ENCODE assay signal across 19 mouse cellular contexts in genomic region chr7:137206770-137207285, GRCm38 (mm10).
DNase-seq lines count a peak whose midpoint lies in the region; ATAC-seq and TF ChIP-seq lines count a peak whose summit lies in the region.
"Had no signal": no experiment of that assay in that cellular context is flagged by ENCODE, and none has a peak within 500 bp of the region (broad histone marks: within the 10 kb centered on the region; RNA-seq: fewer than 3 reads in every experiment).

No protein-coding gene starts in this region.

- no peak overlapping the region for H3K27ac ChIP-seq in kidney, postnatal 0 days
- peak overlapping the region; percentile 81 for H3K27ac ChIP-seq in hindbrain, embryonic 13.5 days
- no peak overlapping the region; the same call in 1 of the 2 replicates for H3K27ac ChIP-seq in limb, embryonic 13.5 days
- no peak overlapping the region for H3K27ac ChIP-seq in left cerebral cortex, adult 2 months
- H3K27ac ChIP-seq: embryonic facial prominence, embryonic 13.5 days; macrophage; stomach, postnatal 0 days had no signal

- intact Hi-C loops in left cerebral cortex, adult 2 months (cut with DNase I): no loop called here

- no peak overlapping the region for H3K4me3 ChIP-seq in kidney, postnatal 0 days (replicated peaks; ENCODE audit: low read depth, low read length)
- no peak overlapping the region for H3K4me3 ChIP-seq in hindbrain, embryonic 13.5 days
- H3K4me3 ChIP-seq in limb, embryonic 13.5 days: no peak overlapping the region
- no peak overlapping the region for H3K4me3 ChIP-seq in left cerebral cortex, adult 2 months
- H3K4me3 ChIP-seq: embryonic facial prominence, embryonic 13.5 days had no signal

- no peak for TF ChIP-seq POLR2A in brain, embryonic 14.5 days (IDR thresholded peaks at IDR 0.05; ENCODE audit: borderline replicate concordance, extremely low read depth, insufficient read depth, insufficient read length, poor library complexity, severe bottlenecking)

- DNase-seq in kidney, postnatal 0 days (ENCODE audit: low spot score): peak; percentile 45
- no peak for DNase-seq in kidney, postnatal 14 days
- DNase-seq in brain, embryonic 14.5 days (ENCODE audit: low read depth): peak; percentile 65
- DNase-seq in left cerebral cortex, adult 2 months (ENCODE audit: extremely low spot score in 1 of 2, low spot score in 2 of 2): no peak
- no peak for DNase-seq in ovary, postnatal 36 days (ENCODE audit: low spot score)
- DNase-seq: adrenal gland, postnatal 25 days; cerebellum, adult 8-10 months; kidney, adult 18-20 months; kidney, postnatal 25 days; layer of hippocampus, adult 9-11 months; lung, adult 2 months; thymus, postnatal 25 days had no signal

- no peak overlapping the region for H3K4me2 ChIP-seq in kidney, postnatal 0 days (ENCODE audit: low read length)
- no peak overlapping the region for H3K4me2 ChIP-seq in hindbrain, embryonic 13.5 days
- peak overlapping the region; percentile 21; the same call in 1 of the 2 replicates for H3K4me2 ChIP-seq in limb, embryonic 13.5 days (replicated peaks)
- H3K4me2 ChIP-seq: embryonic facial prominence, embryonic 13.5 days; liver, embryonic 11.5 days had no signal

- H3K9ac ChIP-seq in kidney, postnatal 0 days (ENCODE audit: low read depth, low read length): no peak overlapping the region
- no peak overlapping the region for H3K9ac ChIP-seq in hindbrain, embryonic 13.5 days
- H3K9ac ChIP-seq in limb, embryonic 13.5 days: no peak overlapping the region
- H3K9ac ChIP-seq: embryonic facial prominence, embryonic 13.5 days had no signal

- 0 out of 2 replicates have a peak, but pooled peaks cover 5% of the 10 kb centered on the region for H3K4me1 ChIP-seq in kidney, postnatal 0 days (replicated peaks; ENCODE audit: insufficient read depth, low read length)
- H3K4me1 ChIP-seq in hindbrain, embryonic 13.5 days (replicated peaks): peaks cover 89% of the 10 kb centered on the region
- peaks cover 50% of the 10 kb centered on the region for H3K4me1 ChIP-seq in limb, embryonic 13.5 days

- WGBS in kidney, postnatal 0 days: 56% methylated on average over 21 of the region's 21 CpGs
- 57% methylated on average over 21 of the region's 21 CpGs for WGBS in hindbrain, embryonic 13.5 days
- 36% methylated on average over 21 of the region's 21 CpGs for WGBS in limb, embryonic 13.5 days

- no peak for TF ChIP-seq CTCF in kidney, postnatal 0 days (IDR thresholded peaks at IDR 0.05; ENCODE audit: low read depth)
- no peak for TF ChIP-seq CTCF in brain, embryonic 14.5 days (IDR thresholded peaks at IDR 0.05; ENCODE audit: borderline replicate concordance, extremely low read depth, insufficient read depth, insufficient read length)
- no peak for TF ChIP-seq CTCF in left cerebral cortex, adult 2 months (IDR thresholded peaks at IDR 0.05)

- ATAC-seq in kidney, postnatal 0 days (replicated peaks; ENCODE audit: low FRiP score, low read depth): no peak
- ATAC-seq in hindbrain, embryonic 13.5 days (ENCODE audit: low FRiP score): peak; percentile 40; the same call in 1 of the 2 replicates
- no peak for ATAC-seq in limb, embryonic 13.5 days (ENCODE audit: low FRiP score, low read depth)
- ATAC-seq: Patski had no signal

- no peaks in the 10 kb centered on the region for H3K9me3 ChIP-seq in kidney, postnatal 0 days (replicated peaks; ENCODE audit: low read length)
- no peaks in the 10 kb centered on the region for H3K9me3 ChIP-seq in hindbrain, embryonic 13.5 days
- no peaks in the 10 kb centered on the region for H3K9me3 ChIP-seq in limb, embryonic 13.5 days
- H3K9me3 ChIP-seq: embryonic facial prominence, embryonic 13.5 days had no signal

- H3K36me3 ChIP-seq in kidney, postnatal 0 days (ENCODE audit: insufficient read depth, low read length): no peaks in the 10 kb centered on the region
- H3K36me3 ChIP-seq in hindbrain, embryonic 13.5 days: peaks cover 10% of the 10 kb centered on the region; the same call in 1 of the 2 replicates
- H3K36me3 ChIP-seq in limb, embryonic 13.5 days: peaks cover 37% of the 10 kb centered on the region

- no peaks in the 10 kb centered on the region for H3K27me3 ChIP-seq in kidney, postnatal 0 days (ENCODE audit: insufficient read depth, low read length)
- no peaks in the 10 kb centered on the region for H3K27me3 ChIP-seq in hindbrain, embryonic 13.5 days
- H3K27me3 ChIP-seq in limb, embryonic 13.5 days: peaks cover 42% of the 10 kb centered on the region
- H3K27me3 ChIP-seq: Patski had no signal

Comparison
In these comparisons a context has a peak if more than half of its experiments do, and no peak if none do; other contexts are left out.
1. DNase-seq: peak in kidney, postnatal 0 days (single experiment) and brain, embryonic 14.5 days (single experiment); none in kidney, postnatal 14 days (single experiment), left cerebral cortex, adult 2 months (0 of 2) and ovary, postnatal 36 days (single experiment).